Mouse (Mus musculus): ENCODE measurements around the gene C1qtnf6. TPM values are rescaled to one million over a fixed set of nuclear protein-coding genes. Genes with fewer than 3 reads are reported as not detected.

C1qtnf6 gene
- 1.9 and 2.2 TPM in 2 replicates for polyA plus RNA-seq (2012; ENCODE audit: insufficient read depth, insufficient read length, missing spikeins)

GRCm38 (mm10) chr15:78530671-78531450, at the start of gene C1qtnf6:
C1qtnf6 (minus strand) TSS chr15:78531416.
- H3K27ac ChIP-seq (ENCODE audit: insufficient read depth, low read depth, low read length) = no peak within 1 kb of the TSS
- 0 out of 2 replicates have a peak, but pooled peaks cover 2% of the 10 kb centered on the region for H3K4me1 ChIP-seq (ENCODE audit: control insufficient read depth, insufficient read depth, low read length)
- H3K4me3 ChIP-seq (ENCODE audit: insufficient read depth, low read length) = peak within 1 kb of the TSS; percentile 45

GRCm38 (mm10) chr15:78576284-78576810, 45.1 kb upstream of the C1qtnf6 start:
- TF ChIP-seq POLR2A (IDR thresholded peaks at IDR 0.05; ENCODE audit: borderline replicate concordance, low read depth, low read length) = no peak
- no peak for TF ChIP-seq CTCF (IDR thresholded peaks at IDR 0.05; ENCODE audit: low read depth, low read length)
- peaks cover 23% of the 10 kb centered on the region for H3K4me1 ChIP-seq (ENCODE audit: control insufficient read depth, insufficient read depth, low read length)

More at GRCm38 (mm10) chr15:78530671-78531450, at the start of gene C1qtnf6:
- TF ChIP-seq POLR2A (IDR thresholded peaks at IDR 0.05; ENCODE audit: borderline replicate concordance, low read depth, low read length) (no peak), CTCF (IDR thresholded peaks at IDR 0.05; ENCODE audit: low read depth, low read length) (no peak)

GRCm38 (mm10) chr15:78572658-78573397, 41.6 kb upstream of the C1qtnf6 start, which contains the start of gene Rac2:
Rac2 (minus strand) TSS chr15:78572783.
- Histone ChIP-seq H3K4me3 (ENCODE audit: insufficient read depth, low read length) (peak within 1 kb of the TSS; percentile 87), H3K4me1 (ENCODE audit: control insufficient read depth, insufficient read depth, low read length) (peaks cover 25% of the 10 kb centered on the region), H3K27ac (ENCODE audit: insufficient read depth, low read depth, low read length) (peak within 1 kb of the TSS; percentile 83)
- TF ChIP-seq POLR2A (IDR thresholded peaks at IDR 0.05; ENCODE audit: borderline replicate concordance, low read depth, low read length) = no peak
- no peak for TF ChIP-seq CTCF (IDR thresholded peaks at IDR 0.05; ENCODE audit: low read depth, low read length)

More at GRCm38 (mm10) chr15:78576284-78576810, 45.1 kb upstream of the C1qtnf6 start:
- no peak overlapping the region for H3K27ac ChIP-seq (ENCODE audit: insufficient read depth, low read depth, low read length)
- H3K4me3 ChIP-seq (ENCODE audit: insufficient read depth, low read length) = no peak overlapping the region

GRCm38 (mm10) chr15:78572270-78572600, 41.0 kb upstream of the C1qtnf6 start:
- peak overlapping the region; percentile 83 for H3K27ac ChIP-seq (ENCODE audit: insufficient read depth, low read depth, low read length)
- peak overlapping the region; percentile 87 for H3K4me3 ChIP-seq (ENCODE audit: insufficient read depth, low read length)
- no peak for TF ChIP-seq CTCF (IDR thresholded peaks at IDR 0.05; ENCODE audit: low read depth, low read length)
- H3K4me1 ChIP-seq (ENCODE audit: control insufficient read depth, insufficient read depth, low read length) = peaks cover 25% of the 10 kb centered on the region

- H3K4me3 ChIP-seq (ENCODE audit: insufficient read depth, low read length) = peak overlapping the region; percentile 87
- TF ChIP-seq CTCF (IDR thresholded peaks at IDR 0.05; ENCODE audit: low read depth, low read length) = no peak
- no peak for TF ChIP-seq POLR2A (IDR thresholded peaks at IDR 0.05; ENCODE audit: borderline replicate concordance, low read depth, low read length)
These were observed 40.5 kb upstream of the C1qtnf6 start for GRCm38 (mm10) chr15:78571554-78572269.

GRCm38 (mm10) chr15:78570170-78570569, 39.0 kb upstream of the C1qtnf6 start:
- Histone ChIP-seq H3K4me1 (ENCODE audit: control insufficient read depth, insufficient read depth, low read length) (peaks cover 33% of the 10 kb centered on the region), H3K27ac (ENCODE audit: insufficient read depth, low read depth, low read length) (no peak overlapping the region), H3K4me3 (ENCODE audit: insufficient read depth, low read length) (no peak overlapping the region)
- TF ChIP-seq POLR2A (IDR thresholded peaks at IDR 0.05; ENCODE audit: borderline replicate concordance, low read depth, low read length) (no peak), CTCF (IDR thresholded peaks at IDR 0.05; ENCODE audit: low read depth, low read length) (no peak)

More at GRCm38 (mm10) chr15:78571554-78572269, 40.5 kb upstream of the C1qtnf6 start:
- Histone ChIP-seq H3K4me1 (ENCODE audit: control insufficient read depth, insufficient read depth, low read length) (peaks cover 25% of the 10 kb centered on the region), H3K27ac (ENCODE audit: insufficient read depth, low read depth, low read length) (peak overlapping the region; percentile 83)

- Histone ChIP-seq H3K27ac (ENCODE audit: insufficient read depth, low read depth, low read length) (no peak overlapping the region), H3K4me3 (ENCODE audit: insufficient read depth, low read length) (no peak overlapping the region), H3K4me1 (ENCODE audit: control insufficient read depth, insufficient read depth, low read length) (peaks cover 38% of the 10 kb centered on the region)
- TF ChIP-seq POLR2A (IDR thresholded peaks at IDR 0.05; ENCODE audit: borderline replicate concordance, low read depth, low read length) = no peak
- no peak for TF ChIP-seq CTCF (IDR thresholded peaks at IDR 0.05; ENCODE audit: low read depth, low read length)
These were observed 36.4 kb upstream of the C1qtnf6 start for GRCm38 (mm10) chr15:78567608-78568120.

GRCm38 (mm10) chr15:78564764-78565435, 33.7 kb upstream of the C1qtnf6 start:
- Histone ChIP-seq H3K4me3 (ENCODE audit: insufficient read depth, low read length) (no peak overlapping the region), H3K4me1 (ENCODE audit: control insufficient read depth, insufficient read depth, low read length) (peaks cover 27% of the 10 kb centered on the region), H3K27ac (ENCODE audit: insufficient read depth, low read depth, low read length) (no peak overlapping the region)
- TF ChIP-seq CTCF (IDR thresholded peaks at IDR 0.05; ENCODE audit: low read depth, low read length) (no peak), POLR2A (IDR thresholded peaks at IDR 0.05; ENCODE audit: borderline replicate concordance, low read depth, low read length) (no peak)

- no peak overlapping the region for H3K4me3 ChIP-seq (ENCODE audit: insufficient read depth, low read length)
- TF ChIP-seq CTCF (IDR thresholded peaks at IDR 0.05; ENCODE audit: low read depth, low read length) = no peak
- no peak for TF ChIP-seq POLR2A (IDR thresholded peaks at IDR 0.05; ENCODE audit: borderline replicate concordance, low read depth, low read length)
- peaks cover 27% of the 10 kb centered on the region for H3K4me1 ChIP-seq (ENCODE audit: control insufficient read depth, insufficient read depth, low read length)
- no peak overlapping the region for H3K27ac ChIP-seq (ENCODE audit: insufficient read depth, low read depth, low read length)
These were observed 32.7 kb upstream of the C1qtnf6 start for GRCm38 (mm10) chr15:78563937-78564336.

Data from bone marrow macrophage, adult 2 months (primary cell).